Mouse (Mus musculus) neural tube, embryonic 12.5 days (tissue): Measurements from ENCODE around the gene Ebf3. TPM values are rescaled to one million over a fixed set of nuclear protein-coding genes. Genes with fewer than 3 reads are reported as not detected.

Source experiments
- ATAC-seq: fragments of 200-750 bp; cut with Nextera tagmentation; 2 replicates; pipeline ENCODE4 v1.8.0; 2017; ENCODE audit warnings: low read depth, mild to moderate bottlenecking, moderate TSS enrichment, moderate library complexity; ENCODE audit not compliant: low FRiP score
- H3K27ac ChIP-seq: fragments of 300-500 bp; sonication (generic); 2 replicates; pipeline ENCODE4 v1.5.1; 2016
- H3K27me3 ChIP-seq: fragments of 300-500 bp; sonication (generic); replicated peaks from 2 replicates; pipeline ENCODE4 v1.6.1; 2016; ENCODE audit warnings: mild to moderate bottlenecking
- H3K36me3 ChIP-seq: fragments of 300-500 bp; sonication (generic); 2 replicates; pipeline ENCODE4 v1.6.1; 2016; ENCODE audit warnings: mild to moderate bottlenecking
- H3K4me1 ChIP-seq: fragments of 300-500 bp; sonication (generic); 2 replicates; pipeline ENCODE4 v1.6.1; 2016
- H3K4me2 ChIP-seq: fragments of 300-500 bp; sonication (generic); replicated peaks from 2 replicates; pipeline ENCODE4 v1.6.1; 2016; ENCODE audit warnings: mild to moderate bottlenecking
- H3K4me3 ChIP-seq: fragments of 300-500 bp; sonication (generic); 2 replicates; pipeline ENCODE4 v1.5.1; 2016
- H3K9ac ChIP-seq: fragments of 300-500 bp; sonication (generic); 2 replicates; pipeline ENCODE4 v1.6.1; 2016; ENCODE audit warnings: mild to moderate bottlenecking
- H3K9me3 ChIP-seq: fragments of 300-500 bp; sonication (generic); 2 replicates; pipeline ENCODE4 v1.6.1; 2016; ENCODE audit warnings: mild to moderate bottlenecking
- WGBS: fragments of 180-500 bp; shearing (Covaris S2); methylation state at CpG from one replicate; pipeline ENCODE4 v1.1.7; 2016; 5-methylcytosine and 5-hydroxymethylcytosine counted together
- polyA plus RNA-seq: library from polyadenylated mRNA; unstranded; fragments of >200 nt; fragmentation: Nextera tagmentation; extraction: Ambion mirVana; gene quantifications from 2 replicates; pipeline ENCODE4 v1.2.1, GENCODE M21; 2016

The Ebf3 gene
- polyA plus RNA-seq, 1 experiment from 2014 or later, result 19.1 TPM

DNA sequence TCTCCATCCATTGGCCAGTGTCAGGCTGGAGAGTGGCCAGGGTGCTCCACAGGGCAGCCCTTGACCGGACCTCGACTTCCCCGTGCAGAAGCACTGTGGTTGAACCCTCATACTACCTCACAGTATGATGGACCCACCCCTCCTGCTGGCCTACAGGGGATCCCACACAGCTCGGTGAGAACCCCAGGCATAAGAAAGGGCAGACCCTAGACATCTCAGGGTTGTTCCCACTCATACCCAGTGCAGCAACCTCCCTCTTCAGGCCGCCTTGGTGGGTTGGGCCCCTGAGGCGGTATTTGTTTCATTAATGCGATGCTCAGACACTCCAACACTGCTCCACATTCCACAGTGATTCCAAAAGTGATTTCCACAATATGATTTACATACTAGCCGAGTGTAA, 51.9 kb downstream of the Ebf3 start:
- Histone ChIP-seq H3K9ac (no peak overlapping the region), H3K4me1 (peaks cover 47% of the 10 kb centered on the region), H3K4me3 (no peak overlapping the region), H3K4me2 (no peak overlapping the region), H3K27ac (no peak overlapping the region), H3K36me3 (no peaks in the 10 kb centered on the region), H3K9me3 (no peaks in the 10 kb centered on the region), H3K27me3 (no peaks in the 10 kb centered on the region)
- ATAC-seq, result no peak
- 87% methylated on average over 8 of the region's 8 CpGs for whole genome bisulfite sequencing

DNA sequence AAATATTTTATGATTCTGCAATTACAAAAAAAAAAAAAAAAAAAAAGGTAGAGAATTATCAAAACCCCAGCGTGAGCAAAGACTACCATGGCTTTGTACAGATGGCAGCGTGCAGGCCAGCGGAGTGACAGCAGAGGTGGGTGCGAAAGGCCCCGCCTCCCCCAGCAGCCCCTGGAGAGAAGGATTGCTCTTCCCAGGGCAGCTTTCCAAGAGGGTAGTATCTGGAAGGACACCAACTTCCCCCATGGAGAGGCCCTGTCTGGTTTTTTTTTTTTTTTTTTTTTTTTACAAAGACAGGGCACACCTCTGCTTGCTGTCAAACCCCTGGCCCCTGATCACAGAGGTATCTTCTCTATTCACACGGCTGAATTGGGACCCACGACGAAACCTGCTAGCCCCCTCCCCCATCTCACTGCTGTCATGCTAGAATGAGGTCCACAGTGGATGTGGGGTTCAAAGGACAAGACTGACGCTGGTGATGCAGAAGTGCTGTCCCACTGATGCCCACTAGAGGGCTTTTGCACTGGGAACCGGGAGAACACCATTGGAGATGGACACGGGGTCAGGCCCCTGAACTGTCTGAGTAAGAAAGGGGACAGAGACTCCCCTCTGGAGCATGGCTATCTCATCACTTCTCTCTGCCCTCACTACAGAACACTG, 67.9 kb downstream of the Ebf3 start:
- Histone ChIP-seq H3K9ac (no peak overlapping the region), H3K4me1 (peaks cover 74% of the 10 kb centered on the region), H3K9me3 (no peaks in the 10 kb centered on the region), H3K27me3 (no peaks in the 10 kb centered on the region), H3K4me2 (no peak overlapping the region; the same call in 1 of the 2 replicates), H3K4me3 (no peak overlapping the region), H3K36me3 (no peaks in the 10 kb centered on the region), H3K27ac (0 out of 2 replicates have a peak overlapping the region, but pooled peaks have one; percentile 38)
- 27% methylated on average over 11 of the region's 11 CpGs for WGBS
- no peak for ATAC-seq

DNA sequence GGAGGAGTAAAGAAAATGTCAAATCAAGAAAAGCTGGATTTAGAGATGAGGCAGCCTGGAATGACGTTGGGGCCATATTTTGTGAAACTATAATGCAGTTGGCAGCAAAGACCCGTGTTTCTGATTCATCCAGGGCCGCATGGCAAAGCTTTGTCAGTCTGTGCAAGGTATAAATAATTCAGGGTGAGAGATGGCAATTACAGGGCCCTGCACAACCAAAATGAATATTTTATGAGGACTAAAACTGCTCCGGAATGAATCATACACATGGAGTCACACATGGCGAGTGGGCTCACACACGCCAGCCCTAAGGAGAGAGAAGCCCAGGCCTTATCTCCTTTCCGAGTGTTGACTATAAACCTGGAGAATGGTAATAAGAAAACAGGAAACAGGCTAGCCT, 69.4 kb downstream of the Ebf3 start:
- Histone ChIP-seq H3K4me1 (peaks cover 75% of the 10 kb centered on the region), H3K27me3 (no peaks in the 10 kb centered on the region), H3K4me2 (peak overlapping the region; percentile 9; the same call in 1 of the 2 replicates)

DNA sequence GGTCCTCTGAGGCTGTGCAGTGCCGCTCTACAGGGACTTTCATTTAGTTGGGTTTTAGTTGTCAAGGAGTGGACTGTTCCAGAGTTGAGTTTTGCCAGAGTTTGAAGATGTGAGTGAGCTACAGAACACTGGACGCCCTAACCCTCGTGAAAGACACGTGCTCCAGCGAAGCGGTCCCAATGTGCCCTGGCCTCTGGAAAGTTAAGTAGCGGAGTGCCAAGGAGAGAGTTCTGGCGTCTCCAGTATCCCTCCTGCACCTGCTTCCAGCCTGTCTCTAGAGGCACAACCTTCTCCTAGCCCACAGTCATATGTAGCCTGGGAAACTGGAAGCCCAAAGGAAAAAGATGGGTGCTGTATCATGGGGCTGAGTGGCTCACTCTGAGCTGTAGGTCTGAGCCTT, 73.8 kb downstream of the Ebf3 start:
- H3K4me1 ChIP-seq, result peaks cover 72% of the 10 kb centered on the region
- no peaks in the 10 kb centered on the region for H3K27me3 ChIP-seq
- H3K36me3 ChIP-seq, result 0 out of 2 replicates have a peak, but pooled peaks cover 1% of the 10 kb centered on the region
- H3K4me2 ChIP-seq, result no peak overlapping the region
- H3K27ac ChIP-seq, result no peak overlapping the region
- no peaks in the 10 kb centered on the region for H3K9me3 ChIP-seq
- ATAC-seq, result no peak
- WGBS, result 87% methylated on average over 8 of the region's 8 CpGs
- H3K4me3 ChIP-seq, result no peak overlapping the region
- no peak overlapping the region for H3K9ac ChIP-seq

More for the DNA sequence above, 69.4 kb downstream of the Ebf3 start:
- H3K4me3 ChIP-seq, result no peak overlapping the region
- peak; percentile 30; the same call in 1 of the 2 replicates for ATAC-seq
- H3K9ac ChIP-seq, result no peak overlapping the region
- H3K36me3 ChIP-seq, result no peaks in the 10 kb centered on the region
- H3K9me3 ChIP-seq, result no peaks in the 10 kb centered on the region
- peak overlapping the region; percentile 62 for H3K27ac ChIP-seq
- WGBS, result 55% methylated on average over 7 of the region's 7 CpGs

DNA sequence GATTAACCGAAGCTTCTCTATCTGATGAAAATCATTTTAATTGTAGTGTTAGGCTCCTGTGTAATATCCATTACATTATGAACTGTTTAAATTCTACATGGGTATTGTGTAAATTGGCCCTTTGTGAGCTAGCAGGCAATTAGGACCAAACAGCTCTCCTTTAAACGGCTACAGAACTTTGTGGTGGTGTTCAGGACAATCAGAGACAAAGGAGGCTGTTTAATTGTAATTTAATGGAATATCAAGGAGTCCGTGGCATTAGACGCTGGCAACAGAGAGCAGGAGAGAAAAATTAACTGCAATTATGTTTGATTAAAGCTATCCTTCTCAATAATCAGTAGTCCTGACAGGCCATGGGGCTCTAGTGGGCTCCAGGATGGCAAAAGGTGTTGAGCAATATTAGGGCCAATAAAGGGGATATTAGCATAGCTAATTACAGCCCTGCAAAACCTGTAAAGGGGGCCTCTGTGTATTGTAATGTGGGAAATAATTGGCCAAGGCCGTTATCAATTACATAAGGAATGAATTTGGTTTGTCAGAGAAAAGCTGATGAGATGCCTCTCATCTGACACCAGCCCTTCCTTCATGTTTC, 74.6 kb downstream of the Ebf3 start:
- no peaks in the 10 kb centered on the region for H3K9me3 ChIP-seq
- ATAC-seq, result 0 out of 2 replicates have a peak, but pooled peaks have one; percentile 33
- H3K4me2 ChIP-seq, result no peak overlapping the region
- H3K9ac ChIP-seq, result no peak overlapping the region
- no peak overlapping the region for H3K27ac ChIP-seq
- 25% methylated on average over 5 of the region's 5 CpGs for WGBS
- H3K4me3 ChIP-seq, result no peak overlapping the region
- H3K4me1 ChIP-seq, result peaks cover 64% of the 10 kb centered on the region
- no peaks in the 10 kb centered on the region for H3K27me3 ChIP-seq
- H3K36me3 ChIP-seq, result peaks cover 9% of the 10 kb centered on the region

DNA sequence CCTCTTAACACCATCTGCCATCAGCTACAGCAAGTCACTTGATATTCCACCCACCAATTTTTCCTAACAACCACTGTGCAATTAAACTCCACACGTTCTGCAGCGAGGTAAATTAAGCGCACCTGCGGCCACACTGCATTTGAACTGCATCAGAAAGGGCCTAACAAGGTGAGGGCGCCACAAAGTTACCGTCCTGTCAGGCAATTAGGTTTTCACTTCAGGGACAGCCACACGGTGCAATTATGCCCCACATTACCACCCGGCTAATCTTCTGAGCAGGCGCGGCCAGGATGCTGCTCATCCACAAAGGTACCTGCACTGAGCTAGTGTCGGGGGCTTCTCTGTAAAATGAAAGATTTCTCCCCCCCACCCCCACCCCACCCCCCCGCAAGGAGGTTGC, 76.8 kb downstream of the Ebf3 start:
- WGBS, result 38% methylated on average over 12 of the region's 12 CpGs
- no peak overlapping the region for H3K4me2 ChIP-seq
- no peak for ATAC-seq
- no peaks in the 10 kb centered on the region for H3K9me3 ChIP-seq
- H3K9ac ChIP-seq, result no peak overlapping the region
- H3K27me3 ChIP-seq, result no peaks in the 10 kb centered on the region
- no peak overlapping the region for H3K4me3 ChIP-seq
- H3K4me1 ChIP-seq, result peaks cover 45% of the 10 kb centered on the region
- peaks cover 14% of the 10 kb centered on the region for H3K36me3 ChIP-seq
- H3K27ac ChIP-seq, result no peak overlapping the region

DNA sequence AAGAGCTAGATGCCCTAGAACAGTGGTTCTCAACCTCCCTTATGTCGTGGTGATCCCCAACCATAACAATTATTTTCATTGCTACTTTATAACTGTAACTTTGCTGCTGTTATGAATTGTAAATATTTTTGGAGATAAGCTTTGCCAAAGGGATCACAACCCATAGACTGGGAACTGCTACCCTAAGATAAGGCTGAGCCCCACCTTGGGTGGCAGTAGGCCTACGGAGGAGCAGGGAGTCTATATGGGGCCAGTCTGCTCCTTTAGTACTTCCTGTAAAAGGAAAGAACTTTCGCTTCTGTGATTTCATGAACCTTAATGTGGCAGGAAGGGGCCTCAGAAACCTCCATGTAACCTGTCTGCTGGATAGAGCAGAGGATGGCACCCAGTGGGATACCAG, 90.4 kb downstream of the Ebf3 start:
- Histone ChIP-seq H3K27me3 (no peaks in the 10 kb centered on the region), H3K4me3 (no peak overlapping the region), H3K9me3 (no peaks in the 10 kb centered on the region), H3K27ac (no peak overlapping the region), H3K4me1 (peaks cover 61% of the 10 kb centered on the region), H3K4me2 (no peak overlapping the region), H3K36me3 (peaks cover 14% of the 10 kb centered on the region; the same call in 1 of the 2 replicates), H3K9ac (no peak overlapping the region)
- WGBS, result 91% methylated on average over 3 of the region's 3 CpGs
- no peak for ATAC-seq

DNA sequence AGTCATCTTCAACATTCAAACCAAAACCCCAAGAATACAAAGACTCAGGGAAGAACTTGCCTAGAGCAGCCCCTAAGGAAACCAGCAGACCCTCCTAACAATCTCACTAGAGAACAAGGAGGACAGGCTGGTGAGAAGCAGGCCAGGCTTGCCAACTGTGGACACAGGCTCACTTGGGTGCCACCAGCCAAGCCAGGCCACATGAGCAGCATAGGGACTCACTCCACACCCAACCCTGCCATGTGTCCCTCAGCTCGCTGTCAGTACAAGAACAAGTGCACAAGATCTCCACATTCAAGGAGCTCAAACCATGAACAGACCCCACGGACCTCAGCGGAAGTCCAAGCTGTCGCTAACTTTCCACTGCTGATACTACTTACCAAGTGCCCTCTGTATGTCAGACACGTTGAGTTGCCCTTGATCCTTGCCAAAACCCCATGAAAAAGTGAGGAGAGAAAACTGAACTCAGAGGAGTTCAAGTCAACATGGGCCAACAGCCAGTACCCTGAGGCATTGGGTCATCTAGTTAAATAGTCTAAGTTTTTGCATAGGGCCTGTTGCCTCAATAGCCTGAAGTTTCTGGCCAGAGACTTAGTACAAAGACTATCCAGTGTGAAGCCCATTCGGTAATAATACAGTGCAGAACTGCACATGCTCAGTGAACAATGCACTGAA, 91.3 kb downstream of the Ebf3 start:
- ATAC-seq, result no peak
- H3K9ac ChIP-seq, result no peak overlapping the region
- peaks cover 52% of the 10 kb centered on the region for H3K4me1 ChIP-seq
- no peak overlapping the region for H3K4me2 ChIP-seq
- H3K27me3 ChIP-seq, result no peaks in the 10 kb centered on the region
- no peak overlapping the region for H3K27ac ChIP-seq
- H3K36me3 ChIP-seq, result peaks cover 22% of the 10 kb centered on the region
- WGBS, result 96% methylated on average over 6 of the region's 6 CpGs
- no peaks in the 10 kb centered on the region for H3K9me3 ChIP-seq
- no peak overlapping the region for H3K4me3 ChIP-seq

DNA sequence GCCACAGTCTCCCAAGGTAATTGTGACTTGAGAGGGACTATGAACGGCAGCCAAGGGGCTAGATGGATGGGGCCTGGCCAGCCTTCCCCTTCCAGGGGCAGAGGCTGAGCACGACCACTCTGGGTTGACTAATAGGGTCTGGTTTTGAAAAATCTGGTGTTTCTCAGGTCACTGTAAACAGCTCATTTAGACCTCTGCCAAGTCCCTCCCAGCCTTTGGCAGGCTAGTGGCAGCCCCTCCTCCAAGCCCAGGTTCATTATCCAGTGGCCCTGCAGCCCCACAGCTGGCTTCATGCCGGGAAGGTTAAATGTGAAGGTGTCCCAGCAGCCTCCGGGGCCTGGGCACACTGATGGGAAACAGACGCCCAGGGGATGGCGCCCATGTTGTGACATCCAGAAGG, 92.6 kb downstream of the Ebf3 start:
- no peaks in the 10 kb centered on the region for H3K9me3 ChIP-seq
- peaks cover 39% of the 10 kb centered on the region for H3K4me1 ChIP-seq
- no peak overlapping the region for H3K4me3 ChIP-seq
- H3K27me3 ChIP-seq, result no peaks in the 10 kb centered on the region
- 28% methylated on average over 6 of the region's 6 CpGs for WGBS
- 0 out of 2 replicates have a peak overlapping the region, but pooled peaks have one; percentile 4 for H3K27ac ChIP-seq
- peaks cover 29% of the 10 kb centered on the region for H3K36me3 ChIP-seq
- ATAC-seq, result peak; percentile 52; the same call in 1 of the 2 replicates
- H3K9ac ChIP-seq, result no peak overlapping the region
- H3K4me2 ChIP-seq, result no peak overlapping the region

DNA sequence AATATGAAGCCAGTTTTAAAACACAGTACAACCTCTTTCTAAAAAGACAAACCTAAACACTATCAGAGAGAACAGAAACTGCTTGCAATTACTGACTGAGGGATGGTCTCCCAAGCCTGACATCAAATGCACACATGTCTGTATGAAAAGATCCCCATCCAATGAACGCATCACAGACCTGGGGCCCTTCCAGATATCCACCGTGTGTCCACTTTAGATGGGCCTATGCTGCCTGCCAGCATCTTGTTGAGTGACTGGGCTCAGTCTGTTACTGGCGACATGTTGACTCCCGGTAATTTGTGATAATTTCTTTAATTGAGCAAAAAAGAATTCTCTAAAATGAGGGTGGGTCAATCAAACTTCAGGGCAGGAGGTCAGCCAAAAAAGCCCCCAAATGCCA, 93.8 kb downstream of the Ebf3 start:
- H3K4me2 ChIP-seq, result no peak overlapping the region
- no peaks in the 10 kb centered on the region for H3K27me3 ChIP-seq
- no peak for ATAC-seq
- peaks cover 29% of the 10 kb centered on the region for H3K4me1 ChIP-seq
- 91% methylated on average over 4 of the region's 4 CpGs for whole genome bisulfite sequencing
- H3K9me3 ChIP-seq, result no peaks in the 10 kb centered on the region
- no peak overlapping the region for H3K9ac ChIP-seq
- H3K4me3 ChIP-seq, result no peak overlapping the region
- H3K36me3 ChIP-seq, result peaks cover 30% of the 10 kb centered on the region
- H3K27ac ChIP-seq, result no peak overlapping the region

DNA sequence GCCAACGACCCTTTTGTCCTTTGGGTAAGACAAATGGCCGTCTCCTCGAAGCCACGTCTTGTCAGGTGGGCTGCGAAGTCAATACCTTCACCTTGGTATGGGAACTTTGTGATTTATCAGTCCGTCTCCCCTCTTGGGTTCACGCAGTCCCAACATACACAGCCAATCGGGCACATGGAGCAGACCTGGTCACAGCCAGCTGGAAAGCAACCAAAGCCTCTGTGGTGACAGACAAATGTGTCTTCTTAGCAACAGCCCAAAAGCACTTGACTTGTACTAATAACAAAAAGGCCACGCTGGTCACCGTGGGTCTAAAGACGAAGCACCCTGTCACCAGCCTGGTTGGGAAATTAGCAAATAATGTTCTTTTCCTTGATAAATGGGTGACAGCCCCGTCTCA, 95.5 kb downstream of the Ebf3 start:
- Histone ChIP-seq H3K27ac (no peak overlapping the region), H3K4me2 (no peak overlapping the region), H3K36me3 (peaks cover 17% of the 10 kb centered on the region), H3K27me3 (no peaks in the 10 kb centered on the region), H3K4me1 (peaks cover 18% of the 10 kb centered on the region), H3K4me3 (no peak overlapping the region), H3K9ac (no peak overlapping the region), H3K9me3 (no peaks in the 10 kb centered on the region)
- ATAC-seq, result no peak
- 85% methylated on average over 12 of the region's 12 CpGs for WGBS

DNA sequence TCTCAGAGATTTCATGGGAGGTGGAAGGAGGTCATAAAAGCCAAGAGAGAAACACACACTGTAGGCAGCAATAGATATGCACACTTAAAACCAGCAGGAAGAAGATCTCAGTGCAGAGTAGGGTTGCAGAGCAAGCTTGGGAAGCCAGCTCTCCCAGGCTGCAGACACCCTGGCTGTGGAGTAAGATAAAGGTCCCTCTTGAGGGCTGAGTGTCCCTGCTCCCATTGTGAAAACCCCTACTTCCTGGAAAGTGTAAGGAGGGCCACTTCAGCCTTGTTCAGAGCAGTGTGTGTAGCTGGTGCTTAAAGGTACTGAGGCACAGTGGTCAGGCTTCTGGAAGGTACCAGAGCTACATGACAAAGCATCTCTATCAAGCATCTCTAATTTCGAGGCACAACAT, 100.8 kb downstream of the Ebf3 start:
- Histone ChIP-seq H3K4me2 (no peak overlapping the region), H3K27me3 (no peaks in the 10 kb centered on the region), H3K36me3 (peaks cover 16% of the 10 kb centered on the region), H3K9ac (no peak overlapping the region), H3K4me3 (no peak overlapping the region), H3K27ac (no peak overlapping the region), H3K9me3 (no peaks in the 10 kb centered on the region), H3K4me1 (peaks cover 20% of the 10 kb centered on the region)
- no peak for ATAC-seq
- 87% methylated on average over 1 of the region's 1 CpGs for WGBS
